Mouse (Mus musculus): ENCODE measurements around the gene Hydin.
"Not testable (repeated sequence)": the region's sequence is repeated elsewhere in the genome, so short reads cannot be mapped to it uniquely, and the experiment has no call there.

Hydin gene

DNA sequence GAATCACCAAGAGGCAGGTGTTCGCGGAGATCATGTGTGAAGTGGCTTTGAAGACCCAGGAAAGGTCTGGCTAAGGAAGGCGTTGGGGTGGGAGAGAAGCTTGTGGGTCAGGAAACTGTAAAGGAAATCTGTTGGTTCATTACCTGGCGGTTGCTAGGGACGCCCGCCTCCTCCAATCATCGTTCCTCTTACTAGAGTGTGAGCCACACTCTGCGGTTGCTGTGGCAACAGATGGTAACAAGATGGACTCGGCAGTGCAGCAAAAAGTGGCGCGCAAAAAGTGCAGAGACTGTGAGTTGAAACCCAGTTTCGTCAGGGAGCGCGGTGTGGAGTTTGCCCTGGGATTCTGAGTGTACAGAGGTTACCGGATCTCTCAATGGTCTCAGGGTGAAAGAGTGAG is at the start of gene Hydin:
Gene Hydin (plus strand): TSS at position 237 of the 400 bp plus-strand sequence.
- DNase-seq (ENCODE audit: low read depth): peak; percentile 85

DNA sequence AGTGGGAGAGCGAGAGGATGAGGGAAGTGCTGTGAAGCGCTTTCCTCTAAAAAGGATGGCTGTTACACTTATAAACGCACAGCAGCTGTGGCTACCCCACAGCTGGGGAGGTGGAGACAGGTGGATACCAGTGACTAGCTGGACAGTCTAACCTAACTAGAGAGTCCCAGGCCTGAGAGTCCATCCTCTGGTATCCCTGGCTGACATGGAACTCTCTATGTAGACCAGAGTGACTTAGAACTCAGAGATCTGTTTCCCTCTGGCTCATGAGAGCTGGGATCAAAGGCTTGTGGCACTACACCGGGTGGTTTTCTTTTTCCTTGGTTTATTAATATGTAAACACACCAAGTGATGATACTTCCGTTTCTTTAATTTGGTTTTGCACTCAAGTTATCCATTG is 49.6 kb upstream of the Hydin start:
- no peak for DNase-seq (ENCODE audit: low read depth)

DNA sequence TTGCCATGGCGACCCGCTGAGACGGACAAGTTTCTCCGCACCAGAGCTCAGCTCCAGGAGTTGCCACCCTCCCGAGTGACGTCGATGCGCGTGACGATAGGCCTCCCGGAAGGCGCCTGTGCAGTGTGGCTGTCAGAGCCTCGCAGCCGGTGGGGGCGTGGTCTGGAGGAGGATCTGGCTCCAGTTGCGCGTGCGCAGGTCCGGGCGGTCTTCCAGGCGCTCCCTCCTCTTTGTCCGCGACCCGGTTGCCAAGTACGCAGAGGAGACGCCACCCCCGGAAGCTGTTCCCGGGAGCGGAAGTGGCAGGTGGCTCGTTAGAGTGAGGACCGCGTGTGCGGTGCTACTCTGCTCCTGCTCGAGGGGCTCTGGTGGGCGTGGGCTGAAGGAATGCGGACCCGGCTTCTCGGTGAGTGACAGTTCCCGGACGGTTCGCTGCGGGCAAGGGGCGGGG is 49.1 kb upstream of the Hydin start:
- peak; percentile 100 for DNase-seq (ENCODE audit: low read depth)

GRCm38 (mm10) chr8:110218511-110218910 is 48.3 kb upstream of the Hydin start:
- DNase-seq (ENCODE audit: low read depth): no peak

GRCm38 (mm10) chr8:110220936-110221335 is 45.8 kb upstream of the Hydin start:
- no peak for DNase-seq (ENCODE audit: low read depth)

DNA sequence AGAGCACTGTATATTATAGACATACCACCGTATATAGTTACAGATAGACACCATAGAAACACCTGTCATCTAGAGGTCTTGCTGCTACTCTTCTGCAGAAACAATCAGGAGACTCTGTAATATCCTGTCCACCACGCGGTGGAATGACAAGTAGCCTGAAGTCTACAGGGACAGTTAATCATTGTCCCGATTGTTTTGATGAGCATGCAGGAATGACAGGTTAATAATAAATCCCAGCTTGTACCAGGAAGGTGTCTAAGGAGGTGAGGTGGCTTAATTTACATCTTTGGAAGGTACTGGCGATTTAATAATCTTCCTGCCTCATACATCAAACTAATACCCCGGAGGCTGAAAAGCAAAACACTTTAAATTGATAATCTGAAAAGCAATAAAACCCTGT is 36.0 kb upstream of the Hydin start:
- no peak for DNase-seq (ENCODE audit: low read depth)

GRCm38 (mm10) chr8:110242278-110243177 is 24.2 kb upstream of the Hydin start:
- no peak for DNase-seq (ENCODE audit: low read depth)

DNA sequence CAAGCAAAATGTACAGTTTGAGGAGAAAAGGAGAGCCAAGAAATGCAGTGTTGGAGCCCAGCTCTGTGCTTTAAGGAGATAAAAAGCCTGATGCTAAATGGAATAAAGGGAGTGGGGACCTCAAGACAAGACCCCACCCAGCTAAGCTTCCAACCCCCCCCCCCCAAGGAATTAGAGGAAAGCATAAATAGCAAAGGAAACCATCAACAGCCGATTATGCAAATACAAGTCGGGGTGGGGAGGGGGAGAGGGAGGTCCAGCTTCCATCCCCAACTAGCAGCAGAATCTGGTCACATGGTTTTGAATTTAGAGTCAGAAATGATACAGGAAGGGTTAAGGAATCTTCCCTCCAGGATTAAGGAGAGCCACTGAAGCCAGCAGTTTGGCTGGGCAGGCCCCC is 22.2 kb upstream of the Hydin start:
- no peak for DNase-seq (ENCODE audit: low read depth)

- no peak for DNase-seq (ENCODE audit: low read depth)
Measured at GRCm38 (mm10) chr8:110247238-110247637, 19.5 kb upstream of the Hydin start.

- DNase-seq (ENCODE audit: low read depth): peak; percentile 22
Measured at GRCm38 (mm10) chr8:110253986-110254385, 12.8 kb upstream of the Hydin start.

- DNase-seq (ENCODE audit: low read depth): no peak
Measured at GRCm38 (mm10) chr8:110265796-110266305, 926 bp upstream of the Hydin start.

DNA sequence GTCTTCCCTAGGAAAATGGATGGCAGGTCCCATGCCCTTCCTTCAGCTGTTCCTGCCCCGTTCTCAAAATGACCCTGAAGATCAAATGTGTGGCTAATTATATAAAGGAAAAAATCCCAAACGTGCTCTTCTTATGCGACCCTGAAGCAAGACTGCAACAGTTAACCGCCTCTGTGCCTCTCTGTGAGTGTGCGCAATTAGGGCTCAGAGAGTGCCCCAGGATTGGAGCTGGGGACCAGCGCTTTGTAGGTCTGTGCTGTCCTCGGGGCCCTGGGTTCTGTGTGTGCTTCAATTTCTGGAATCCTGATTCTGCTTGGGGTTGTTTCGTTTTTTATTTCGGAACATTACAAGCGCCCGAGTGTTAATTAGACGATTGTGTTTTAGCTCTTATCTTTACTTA is 491 bp downstream of the Hydin start:
- no peak for DNase-seq (ENCODE audit: low read depth)

- no peak for DNase-seq (ENCODE audit: low read depth)
Measured at GRCm38 (mm10) chr8:110270659-110271058, 3.9 kb downstream of the Hydin start.

DNA sequence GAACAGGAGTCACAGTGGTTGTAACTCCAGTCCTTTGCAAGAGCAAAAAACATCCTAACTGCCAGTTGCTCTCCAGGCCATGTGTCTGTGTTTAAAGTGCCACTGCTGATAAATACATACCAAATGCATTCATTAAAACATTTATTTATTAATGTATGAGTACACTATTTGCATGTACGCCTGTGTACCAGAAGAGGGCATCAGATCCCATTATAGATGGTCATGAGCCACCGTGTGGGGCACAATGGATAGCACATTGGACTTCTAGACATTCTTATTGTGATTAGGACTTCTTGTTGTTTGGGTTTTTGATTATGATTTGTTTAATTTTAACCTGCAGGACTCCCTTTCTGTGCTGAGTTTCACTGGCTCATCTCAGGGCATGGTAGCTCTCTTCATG is 6.6 kb downstream of the Hydin start:
- DNase-seq (ENCODE audit: low read depth): peak; percentile 5

DNA sequence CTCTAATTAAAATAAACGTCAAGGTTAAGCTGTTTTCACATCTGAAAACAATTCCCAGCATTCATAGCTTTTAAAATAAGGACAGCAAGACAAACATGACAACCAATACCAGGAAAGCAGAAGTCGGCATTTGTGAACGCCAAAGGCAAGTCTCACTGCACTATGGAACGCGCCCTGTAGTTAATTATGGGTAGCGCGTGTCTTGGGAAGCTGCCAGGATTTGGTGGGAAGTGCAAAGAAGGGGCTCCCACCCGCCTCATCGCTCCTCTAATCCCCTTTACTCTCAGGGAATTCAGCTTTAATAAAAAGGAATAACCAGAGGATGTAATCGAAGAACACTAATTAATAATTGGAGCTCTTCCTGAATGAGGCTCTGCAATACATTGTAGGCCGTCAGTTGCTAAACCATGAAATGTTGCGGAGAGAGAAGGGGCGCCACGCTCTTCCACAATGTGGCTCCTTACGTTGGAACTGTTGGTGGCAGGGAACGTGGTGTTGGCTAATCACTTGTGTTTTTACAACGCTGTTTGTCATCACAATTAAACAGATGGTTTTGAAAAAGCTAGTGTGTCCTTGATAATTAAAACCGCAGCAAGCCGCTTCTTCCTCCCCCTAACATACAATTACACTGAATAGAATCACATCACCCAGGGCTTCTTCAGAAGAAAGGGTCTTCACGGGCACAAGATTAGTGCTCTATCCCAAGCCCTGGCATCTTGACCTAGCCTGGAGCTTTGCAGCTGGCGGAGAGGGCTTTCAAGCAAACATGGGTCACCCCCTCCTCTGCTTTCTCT is 8.9 kb downstream of the Hydin start:
- no peak for DNase-seq (ENCODE audit: low read depth)

DNA sequence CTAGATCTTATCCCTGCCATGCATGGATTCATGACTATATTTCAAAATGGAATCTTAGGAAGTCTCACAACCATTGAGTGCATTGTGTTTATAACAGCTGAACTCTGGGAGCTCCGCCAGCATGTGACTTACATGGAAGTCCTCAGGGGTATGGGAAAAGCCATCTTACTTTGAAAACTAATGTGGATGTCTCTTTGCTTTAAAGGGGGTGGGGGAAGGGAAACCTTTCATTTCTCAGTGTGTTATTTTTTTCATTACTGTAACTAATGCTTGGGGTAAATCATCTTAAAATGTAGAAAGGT is 9.4 kb downstream of the Hydin start:
- no peak for DNase-seq (ENCODE audit: low read depth)

DNA sequence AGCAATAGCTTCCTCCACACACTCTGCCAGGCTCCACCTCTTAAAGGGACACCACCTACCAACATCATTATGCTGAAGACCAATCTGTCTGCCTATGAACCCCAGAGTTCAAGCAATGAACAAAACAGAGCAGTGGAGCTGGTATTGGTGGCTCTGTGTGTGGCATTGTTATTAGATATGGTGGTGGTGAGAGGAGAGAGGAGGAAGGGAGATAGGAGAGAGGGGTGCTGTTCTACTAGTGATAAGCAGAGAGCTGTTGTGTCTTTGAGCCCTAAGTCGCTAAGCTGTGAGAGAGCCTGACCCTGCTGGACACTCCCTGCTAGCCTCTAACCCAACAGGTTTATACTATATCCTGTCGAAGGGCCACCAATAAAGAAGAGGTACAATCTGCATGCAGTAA is 45.9 kb downstream of the Hydin start:
- DNase-seq (ENCODE audit: low read depth): no peak

DNA sequence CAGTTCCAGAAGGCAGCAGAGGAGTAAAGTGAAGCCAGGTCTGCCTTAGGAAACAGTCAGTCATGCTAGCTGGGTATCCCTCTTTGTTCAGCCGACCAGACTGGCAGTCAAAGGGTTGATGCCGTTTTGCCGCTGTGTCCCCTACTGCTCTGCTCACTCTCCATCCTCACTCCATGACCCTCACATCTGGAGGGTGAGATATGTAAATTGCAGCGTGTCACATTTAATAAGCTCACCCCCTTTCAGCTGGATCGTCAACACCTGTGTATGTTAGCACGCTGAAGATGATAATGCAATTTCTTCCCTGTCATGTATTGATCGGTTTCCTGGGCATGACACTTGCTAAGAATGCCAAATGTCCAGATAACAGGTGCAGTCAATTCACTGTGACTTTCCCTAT is 49.0 kb downstream of the Hydin start:
- no peak for DNase-seq (ENCODE audit: low read depth)

- DNase-seq (ENCODE audit: low read depth): no peak
Measured at GRCm38 (mm10) chr8:110319586-110319985, 52.8 kb downstream of the Hydin start.

GRCm38 (mm10) chr8:110321446-110321845 is 54.7 kb downstream of the Hydin start:
- peak; percentile 32 for DNase-seq (ENCODE audit: low read depth)

- peak; percentile 84 for DNase-seq (ENCODE audit: low read depth)
Measured at GRCm38 (mm10) chr8:110323981-110324574, 57.3 kb downstream of the Hydin start.

DNA sequence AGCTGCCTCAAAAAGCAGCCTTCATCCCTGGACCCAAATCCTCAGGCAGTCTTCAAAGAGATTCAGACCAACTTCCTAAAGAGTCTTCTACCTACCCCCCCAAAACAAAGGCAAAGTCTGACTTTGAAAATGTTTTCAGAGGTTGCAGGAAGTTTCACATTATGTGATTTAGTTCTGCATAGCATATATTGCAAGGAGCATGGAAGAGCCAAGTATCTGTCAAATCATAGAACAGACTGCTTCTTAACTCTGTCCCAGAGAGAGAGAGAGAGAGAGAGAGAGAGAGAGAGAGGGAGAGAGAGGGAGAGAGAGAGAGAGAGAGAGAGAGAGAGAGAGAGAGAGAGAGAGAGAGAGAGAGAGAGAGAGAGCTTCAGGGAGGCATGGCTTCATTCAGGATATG is 60.3 kb downstream of the Hydin start:
- not testable (repeated sequence) for DNase-seq (ENCODE audit: low read depth)

DNA sequence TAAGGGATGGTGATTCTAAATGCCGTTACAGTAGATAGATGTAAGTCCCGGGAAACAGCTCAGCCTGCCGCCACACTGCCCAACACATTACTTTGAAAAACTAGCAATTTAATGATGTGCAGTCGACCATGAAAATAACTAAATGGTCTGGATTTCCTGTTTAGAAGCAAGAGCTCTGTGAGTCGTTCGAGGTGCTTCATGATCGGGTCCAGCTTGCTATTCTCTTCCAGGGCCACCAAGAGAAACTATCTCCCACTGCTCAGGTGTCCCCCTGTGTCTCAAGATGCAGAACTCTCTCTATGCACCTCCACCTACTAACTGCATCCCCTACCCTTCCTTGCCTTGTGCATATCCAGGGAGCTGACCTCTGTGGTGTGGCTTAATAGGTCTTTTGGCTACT is 66.6 kb downstream of the Hydin start:
- no peak for DNase-seq (ENCODE audit: low read depth)
